Mouse (Mus musculus) erythroblast, embryonic 14.5 days (primary cell): ENCODE measurements around the gene Lrrc7. TPM values are rescaled to one million over a fixed set of nuclear protein-coding genes. Genes with fewer than 3 reads are reported as not detected.

Experiments used
- H3K27me3 ChIP-seq: 2 replicates; pipeline ENCODE4 v1.6.1; 2012; ENCODE audit warnings: inconsistent platforms; ENCODE audit not compliant: control insufficient read depth
- H3K36me3 ChIP-seq: 2 replicates; pipeline ENCODE4 v1.6.1; 2012; ENCODE audit warnings: mild to moderate bottlenecking, inconsistent platforms; ENCODE audit not compliant: control insufficient read depth
- H3K4me1 ChIP-seq: 2 replicates; pipeline ENCODE4 v1.6.1; 2012; ENCODE audit warnings: inconsistent platforms; ENCODE audit not compliant: control insufficient read depth
- H3K4me3 ChIP-seq: replicated peaks from 2 replicates; pipeline ENCODE3; 2012; ENCODE audit warnings: moderate library complexity, mild to moderate bottlenecking, inconsistent platforms
- H3K9me3 ChIP-seq: 2 replicates; pipeline ENCODE4 v1.6.1; 2012; ENCODE audit warnings: low read length, inconsistent platforms, mixed read lengths; ENCODE audit not compliant: control insufficient read depth
- GATA1 ChIP-seq: IDR thresholded peaks from 2 replicates; pipeline ENCODE4 v1.6.1; 2012; ENCODE audit warnings: low read length, inconsistent platforms, mixed read lengths
- TAL1 ChIP-seq: IDR thresholded peaks from 3 replicates; pipeline ENCODE4 v1.6.1; 2012; ENCODE audit warnings: low read length, inconsistent platforms, mixed read lengths
- polyA plus RNA-seq: library from polyadenylated mRNA; stranded (reverse); fragments of >175 nt; gene quantifications from 2 replicates; pipeline ENCODE4 v1.2.3, GENCODE M21; 2012

Lrrc7 gene
- polyA plus RNA-seq, 1 experiment, result not detected

DNA sequence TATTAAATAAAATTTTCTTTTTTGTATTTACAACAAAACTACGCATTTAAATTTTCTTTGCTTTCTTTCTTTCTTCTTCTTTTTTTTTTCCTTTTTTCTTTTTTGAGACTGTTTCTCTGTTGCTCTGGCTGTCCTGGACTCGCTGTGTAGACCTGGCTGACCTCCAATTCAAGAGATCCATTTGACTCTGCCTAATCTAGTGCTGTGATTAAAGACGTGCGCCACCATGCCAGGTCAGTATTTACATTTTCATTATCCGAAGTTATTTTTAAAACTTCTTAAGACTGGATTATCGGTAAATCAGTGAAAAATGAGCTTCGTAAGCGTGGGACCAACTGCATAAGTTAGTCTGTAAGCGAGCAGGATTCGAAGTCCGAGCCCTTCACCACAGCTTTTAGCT, 526.2 kb downstream of the Lrrc7 start:
- TF ChIP-seq TAL1 (no peak), GATA1 (no peak)

More for the DNA sequence above, 526.2 kb downstream of the Lrrc7 start:
- Histone ChIP-seq H3K27me3 (no peaks in the 10 kb centered on the region), H3K9me3 (no peaks in the 10 kb centered on the region), H3K36me3 (peaks cover 15% of the 10 kb centered on the region), H3K4me1 (peaks cover 47% of the 10 kb centered on the region), H3K4me3 (peak overlapping the region; percentile 90)
